Mouse (Mus musculus): ENCODE data around the gene Trim16. TPM values are rescaled to one million over a fixed set of nuclear protein-coding genes. Genes with fewer than 3 reads are reported as not detected.

Trim16 gene
- polyA plus RNA-seq, 1 experiment from 2014 or later: 20.9 TPM

DNA sequence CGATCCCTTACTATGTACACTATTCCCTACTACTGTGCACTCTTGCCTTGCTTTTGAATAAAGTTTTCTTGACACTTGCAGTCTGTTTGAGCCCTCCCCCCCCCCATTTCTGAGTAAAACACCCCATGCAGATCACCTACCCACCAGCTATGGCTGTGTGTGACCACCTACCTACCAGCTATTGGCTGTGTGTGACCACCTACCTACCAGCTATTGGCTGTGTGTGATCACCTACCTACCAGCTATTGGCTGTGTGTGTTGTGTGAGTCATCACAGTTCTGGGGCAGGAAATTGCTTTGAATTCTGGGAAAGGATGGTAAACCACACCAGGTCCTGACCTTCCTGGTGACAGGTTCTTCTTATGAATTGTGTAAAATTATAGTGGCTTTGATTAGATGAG, 4.6 kb upstream of the Trim16 start:
- Histone ChIP-seq H3K36me3 (no peaks in the 10 kb centered on the region), H3K27ac (replicated peaks) (no peak overlapping the region), H3K9ac (no peak overlapping the region), H3K4me2 (replicated peaks) (no peak overlapping the region), H3K9me3 (replicated peaks) (no peaks in the 10 kb centered on the region), H3K4me1 (peaks cover 13% of the 10 kb centered on the region), H3K4me3 (replicated peaks) (no peak overlapping the region), H3K27me3 (no peaks in the 10 kb centered on the region)
- 79% methylated on average over 1 of the region's 1 CpGs for WGBS
- ATAC-seq (ENCODE audit: insufficient number of reproducible peaks, low FRiP score, low TSS enrichment, low read depth): no peak

DNA sequence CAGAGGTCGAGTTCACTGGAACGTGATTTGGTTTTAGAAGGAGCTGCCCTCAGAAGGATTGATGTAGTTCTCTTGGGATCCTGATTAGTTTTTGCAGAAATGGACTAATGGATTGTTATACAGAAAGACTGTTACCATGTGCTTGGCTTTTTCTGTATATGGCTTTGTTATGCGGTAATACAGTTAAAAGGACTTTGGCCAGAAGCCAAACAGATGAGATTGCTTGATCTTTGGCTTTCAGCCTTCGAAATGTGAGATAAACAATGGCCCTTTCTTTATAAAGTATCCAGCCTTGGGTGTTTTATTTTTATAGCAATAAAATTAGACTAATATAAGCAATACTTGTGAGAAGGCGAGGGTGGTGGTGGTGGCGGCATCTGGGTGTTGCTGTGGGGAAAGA, 3.4 kb upstream of the Trim16 start:
- no peak overlapping the region for H3K4me2 ChIP-seq (replicated peaks)
- no peaks in the 10 kb centered on the region for H3K36me3 ChIP-seq
- no peaks in the 10 kb centered on the region for H3K9me3 ChIP-seq (replicated peaks)
- H3K4me3 ChIP-seq (replicated peaks): no peak overlapping the region
- peaks cover 21% of the 10 kb centered on the region for H3K4me1 ChIP-seq
- H3K27ac ChIP-seq (replicated peaks): no peak overlapping the region
- 56% methylated on average over 6 of the region's 6 CpGs for WGBS
- no peaks in the 10 kb centered on the region for H3K27me3 ChIP-seq
- H3K9ac ChIP-seq: no peak overlapping the region
- ATAC-seq (ENCODE audit: insufficient number of reproducible peaks, low FRiP score, low TSS enrichment, low read depth): no peak

DNA sequence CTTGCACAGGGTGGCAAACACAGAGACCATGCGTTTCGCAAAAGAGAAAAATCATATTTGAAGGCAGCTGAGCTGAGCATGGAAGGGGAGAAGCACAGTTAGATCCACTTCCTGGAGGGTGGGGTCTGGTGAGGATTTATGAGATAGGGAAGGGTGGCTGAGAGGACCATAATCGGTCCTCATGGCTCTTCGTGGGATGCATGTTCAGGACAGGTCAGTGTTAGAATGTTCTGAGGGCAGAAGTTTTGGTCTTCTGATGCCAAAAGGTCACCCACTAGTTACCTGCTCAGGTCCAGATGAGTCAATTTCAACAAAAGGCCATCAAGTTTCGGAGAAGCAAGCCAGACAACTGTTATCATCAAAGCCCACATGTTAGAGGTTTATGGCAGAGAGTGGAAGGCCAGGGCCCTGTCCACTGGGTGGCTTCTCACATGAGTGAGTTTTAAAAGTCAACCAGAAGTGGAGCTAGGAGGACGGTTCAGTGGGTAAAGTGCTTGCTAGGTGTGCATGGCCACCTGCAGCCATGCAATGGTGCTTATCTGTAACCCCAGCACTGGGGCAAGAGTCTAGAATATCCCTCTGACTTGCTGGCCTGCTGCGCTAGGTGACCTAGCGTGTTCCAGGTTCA, 858 bp upstream of the Trim16 start:
- H3K9me3 ChIP-seq (replicated peaks): no peaks in the 10 kb centered on the region
- peak overlapping the region; percentile 86; the same call in 1 of the 2 replicates for H3K4me2 ChIP-seq (replicated peaks)
- H3K27me3 ChIP-seq: no peaks in the 10 kb centered on the region
- ATAC-seq (ENCODE audit: insufficient number of reproducible peaks, low FRiP score, low TSS enrichment, low read depth): no peak
- H3K27ac ChIP-seq (replicated peaks): peak overlapping the region; percentile 79; the same call in 1 of the 2 replicates
- H3K9ac ChIP-seq: no peak overlapping the region
- WGBS: 92% methylated on average over 8 of the region's 8 CpGs
- H3K4me3 ChIP-seq (replicated peaks): no peak overlapping the region
- peaks cover 35% of the 10 kb centered on the region for H3K4me1 ChIP-seq
- no peaks in the 10 kb centered on the region for H3K36me3 ChIP-seq

DNA sequence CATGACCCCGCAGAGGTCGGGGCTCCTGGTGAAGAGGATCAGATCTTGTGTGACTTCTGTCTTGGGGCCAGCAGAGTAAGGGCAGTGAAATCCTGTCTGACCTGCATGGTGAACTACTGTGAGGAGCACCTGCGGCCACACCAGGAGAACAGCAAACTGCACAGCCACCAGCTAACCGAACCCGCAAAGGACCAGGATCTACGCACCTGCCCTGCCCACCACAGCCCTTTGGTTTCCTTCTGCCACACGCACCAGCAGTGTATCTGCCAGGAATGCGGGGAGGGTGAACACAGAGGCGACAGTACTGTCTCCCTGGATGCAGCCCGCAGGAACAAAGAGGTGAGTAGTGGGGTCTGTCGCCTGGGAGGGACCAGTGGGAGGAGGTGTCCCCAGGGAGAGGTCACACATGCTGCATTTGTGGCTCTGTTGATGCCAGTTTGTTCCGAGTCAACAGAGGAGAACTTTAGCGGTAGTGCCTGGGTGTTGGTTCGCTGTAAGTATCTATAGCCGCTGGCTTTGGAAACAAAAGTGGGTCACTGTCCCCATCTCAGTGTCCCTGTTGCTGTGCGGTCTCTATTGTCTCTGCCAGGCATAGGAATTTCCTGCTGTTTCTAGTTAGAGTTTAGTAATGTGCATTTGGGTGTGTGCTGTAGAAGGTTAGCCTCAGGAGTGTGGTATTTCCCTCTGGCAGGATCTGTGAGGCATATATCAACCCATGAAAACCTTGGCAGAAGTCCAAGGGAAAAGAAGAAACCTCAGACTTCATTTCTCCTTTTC, 818 bp downstream of the Trim16 start:
- Histone ChIP-seq H3K27ac (replicated peaks) (peak overlapping the region; percentile 79), H3K27me3 (no peaks in the 10 kb centered on the region), H3K4me3 (replicated peaks) (peak overlapping the region; percentile 62), H3K9me3 (replicated peaks) (no peaks in the 10 kb centered on the region), H3K4me2 (replicated peaks) (peak overlapping the region; percentile 86), H3K36me3 (0 out of 2 replicates have a peak, but pooled peaks cover 3% of the 10 kb centered on the region), H3K9ac (peak overlapping the region; percentile 45), H3K4me1 (peaks cover 38% of the 10 kb centered on the region)
- no peak; the same call in 1 of the 2 replicates for ATAC-seq (ENCODE audit: insufficient number of reproducible peaks, low FRiP score, low TSS enrichment, low read depth)
- 4% methylated on average over 16 of the region's 16 CpGs for WGBS

DNA sequence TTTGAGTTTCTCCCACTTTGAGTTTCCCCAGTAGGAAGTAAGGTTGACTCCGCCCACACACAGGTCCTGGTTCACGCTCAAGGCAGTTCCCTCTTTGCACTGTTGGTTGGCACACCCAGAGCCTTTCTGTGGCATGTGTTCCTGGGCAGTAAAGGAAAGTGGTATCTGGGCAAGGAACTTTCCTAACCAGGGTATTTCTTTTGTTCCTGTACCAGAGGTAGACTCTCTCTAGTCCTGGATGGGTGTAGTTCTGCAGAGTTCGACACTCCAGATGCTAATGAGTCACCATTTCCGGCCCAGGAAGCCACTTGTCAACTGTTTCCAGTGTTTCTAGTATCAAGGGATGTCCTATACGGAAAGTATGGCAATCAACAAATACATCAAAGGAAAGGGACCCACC, 1.9 kb downstream of the Trim16 start:
- H3K27ac ChIP-seq (replicated peaks): peak overlapping the region; percentile 72
- 43% methylated on average over 5 of the region's 5 CpGs for WGBS
- 0 out of 2 replicates have a peak, but pooled peaks cover 3% of the 10 kb centered on the region for H3K36me3 ChIP-seq
- no peak overlapping the region for H3K9ac ChIP-seq
- peaks cover 38% of the 10 kb centered on the region for H3K4me1 ChIP-seq
- H3K4me2 ChIP-seq (replicated peaks): peak overlapping the region; percentile 86
- ATAC-seq (ENCODE audit: insufficient number of reproducible peaks, low FRiP score, low TSS enrichment, low read depth): no peak
- peak overlapping the region; percentile 34 for H3K4me3 ChIP-seq (replicated peaks)
- H3K9me3 ChIP-seq (replicated peaks): no peaks in the 10 kb centered on the region
- H3K27me3 ChIP-seq: no peaks in the 10 kb centered on the region

DNA sequence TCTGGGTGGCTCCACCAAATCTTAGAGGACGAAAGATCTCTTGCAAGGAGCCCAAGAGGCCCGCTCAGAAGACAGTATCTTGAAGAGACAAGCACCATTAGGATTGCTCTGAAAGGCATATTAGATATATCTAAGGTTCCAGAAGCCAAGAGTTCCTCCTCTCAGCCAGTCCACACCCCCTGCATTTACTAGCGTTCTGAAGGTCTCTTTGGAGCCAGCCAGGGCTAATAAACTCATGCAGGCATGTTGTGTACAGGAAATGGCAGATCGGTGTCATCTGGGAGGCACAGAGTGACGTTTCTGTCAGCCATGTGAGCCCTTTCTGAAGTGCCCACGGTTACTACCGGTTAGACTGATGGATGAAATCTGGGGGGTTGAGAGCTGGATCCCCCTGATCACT, 4.2 kb downstream of the Trim16 start:
- 0 out of 2 replicates have a peak overlapping the region, but pooled peaks have one; percentile 11 for H3K27ac ChIP-seq (replicated peaks)
- peaks cover 38% of the 10 kb centered on the region for H3K4me1 ChIP-seq

DNA sequence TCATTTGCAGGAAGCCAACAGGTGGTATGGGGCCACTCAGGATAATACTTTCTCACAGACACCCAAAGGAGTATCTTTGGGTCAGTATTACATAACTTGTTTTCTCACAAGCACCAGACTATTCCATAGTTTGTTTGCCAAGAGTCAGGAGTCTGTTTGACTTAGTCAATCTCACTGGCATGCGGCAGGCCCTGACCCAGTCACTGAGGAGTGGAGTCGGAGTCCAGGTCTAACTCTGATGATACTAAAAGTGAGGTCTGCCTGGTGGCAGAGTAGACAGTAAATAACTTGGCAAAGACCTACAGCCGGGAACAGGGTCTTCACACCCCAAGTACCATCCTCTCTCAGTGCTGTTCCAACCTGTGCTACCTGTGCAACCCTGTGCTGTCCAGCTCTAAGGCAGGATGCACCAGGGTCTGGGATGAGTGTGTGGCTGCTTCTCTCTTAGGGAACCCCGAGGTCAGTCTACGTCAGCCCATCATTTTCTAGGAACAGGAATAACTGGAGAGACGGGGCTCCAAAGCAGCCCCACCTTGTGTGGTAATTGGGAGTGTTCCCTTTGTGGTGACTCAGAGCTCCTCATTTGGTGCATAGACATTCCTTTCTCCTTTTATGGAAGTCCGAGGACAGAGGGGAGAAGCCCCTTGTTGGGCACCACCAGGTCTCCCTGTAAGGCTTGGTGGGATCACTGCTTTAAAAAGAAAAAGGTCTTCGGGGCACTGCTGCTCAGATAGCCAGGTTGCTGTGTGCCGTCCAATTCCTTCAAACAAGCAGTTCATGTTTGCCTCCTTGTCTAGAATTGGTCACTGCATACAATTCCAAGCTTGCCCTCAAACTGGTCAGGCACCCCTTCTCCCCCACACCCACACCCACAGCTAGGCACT, 5.4 kb downstream of the Trim16 start:
- H3K4me2 ChIP-seq (replicated peaks): no peak overlapping the region
- no peaks in the 10 kb centered on the region for H3K9me3 ChIP-seq (replicated peaks)
- H3K4me3 ChIP-seq (replicated peaks): no peak overlapping the region
- H3K9ac ChIP-seq: no peak overlapping the region
- WGBS: 76% methylated on average over 9 of the region's 9 CpGs
- H3K4me1 ChIP-seq: peaks cover 25% of the 10 kb centered on the region
- no peaks in the 10 kb centered on the region for H3K27me3 ChIP-seq
- ATAC-seq (ENCODE audit: insufficient number of reproducible peaks, low FRiP score, low TSS enrichment, low read depth): 0 out of 2 replicates have a peak, but pooled peaks have one; percentile 40
- peaks cover 13% of the 10 kb centered on the region; the same call in 1 of the 2 replicates for H3K36me3 ChIP-seq
- 0 out of 2 replicates have a peak overlapping the region, but pooled peaks have one; percentile 28 for H3K27ac ChIP-seq (replicated peaks)

More for the DNA sequence above, 4.2 kb downstream of the Trim16 start:
- 53% methylated on average over 7 of the region's 7 CpGs for WGBS
- peaks cover 7% of the 10 kb centered on the region; the same call in 1 of the 2 replicates for H3K36me3 ChIP-seq
- H3K4me3 ChIP-seq (replicated peaks): no peak overlapping the region
- peak overlapping the region; percentile 4; the same call in 1 of the 2 replicates for H3K4me2 ChIP-seq (replicated peaks)
- no peak overlapping the region for H3K9ac ChIP-seq
- H3K9me3 ChIP-seq (replicated peaks): no peaks in the 10 kb centered on the region
- ATAC-seq (ENCODE audit: insufficient number of reproducible peaks, low FRiP score, low TSS enrichment, low read depth): no peak
- no peaks in the 10 kb centered on the region for H3K27me3 ChIP-seq

DNA sequence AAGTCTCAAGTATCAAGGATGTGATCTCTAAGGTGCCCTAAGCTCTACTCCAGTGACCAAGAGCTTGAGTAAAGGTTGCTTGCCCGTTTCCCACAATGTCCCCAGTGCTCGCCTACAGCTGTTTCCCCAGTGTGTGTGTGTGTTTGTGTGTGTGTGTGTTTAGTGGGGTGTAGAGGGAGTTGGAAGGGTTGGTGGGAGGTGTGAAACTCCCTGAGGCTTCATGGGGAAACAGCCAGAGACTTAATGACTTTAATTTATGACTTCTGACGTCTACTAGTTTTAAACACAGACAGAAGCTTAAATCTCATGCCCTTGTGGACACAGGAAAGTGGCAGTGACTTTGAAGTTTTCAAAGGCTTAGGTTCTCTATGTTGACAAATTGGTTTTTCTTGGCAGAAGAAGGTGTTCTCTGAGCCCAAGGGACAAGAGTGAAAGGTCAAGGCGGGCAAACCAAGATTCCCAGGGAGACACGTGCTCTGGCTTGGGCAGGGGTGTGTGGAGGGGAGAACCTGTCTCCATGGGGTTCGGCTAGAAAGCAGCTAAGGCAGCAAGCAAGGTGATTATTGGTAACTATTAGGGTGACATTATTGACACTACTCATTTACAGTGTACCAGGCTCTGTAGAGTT, 6.2 kb downstream of the Trim16 start:
- Histone ChIP-seq H3K36me3 (peaks cover 17% of the 10 kb centered on the region; the same call in 1 of the 2 replicates), H3K9ac (no peak overlapping the region), H3K27ac (replicated peaks) (0 out of 2 replicates have a peak overlapping the region, but pooled peaks have one; percentile 28), H3K4me2 (replicated peaks) (no peak overlapping the region), H3K9me3 (replicated peaks) (no peaks in the 10 kb centered on the region), H3K4me3 (replicated peaks) (no peak overlapping the region), H3K27me3 (no peaks in the 10 kb centered on the region), H3K4me1 (peaks cover 18% of the 10 kb centered on the region)
- WGBS: 71% methylated on average over 6 of the region's 6 CpGs
- no peak for ATAC-seq (ENCODE audit: insufficient number of reproducible peaks, low FRiP score, low TSS enrichment, low read depth)

DNA sequence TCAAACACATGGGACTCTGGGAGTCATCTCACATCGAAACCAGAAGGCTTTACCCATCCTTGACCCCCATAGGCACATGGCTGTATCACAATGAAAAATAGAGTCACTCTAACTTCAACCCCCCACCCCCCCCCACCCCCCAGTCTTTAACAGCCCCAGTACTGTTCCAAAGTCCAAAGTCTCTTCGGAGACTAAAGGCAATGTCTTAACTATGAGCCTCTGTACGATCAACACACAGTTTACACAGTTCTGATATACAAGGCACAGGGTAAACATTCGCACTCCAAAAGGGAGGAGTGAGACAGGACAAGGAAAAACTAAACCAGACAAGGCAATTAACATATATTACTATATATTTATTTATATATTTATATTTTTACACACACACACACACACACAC, 7.1 kb downstream of the Trim16 start:
- Histone ChIP-seq H3K4me1 (peaks cover 11% of the 10 kb centered on the region), H3K9me3 (replicated peaks) (no peaks in the 10 kb centered on the region), H3K4me3 (replicated peaks) (no peak overlapping the region), H3K9ac (no peak overlapping the region), H3K27me3 (no peaks in the 10 kb centered on the region), H3K4me2 (replicated peaks) (no peak overlapping the region), H3K27ac (replicated peaks) (no peak overlapping the region), H3K36me3 (peaks cover 26% of the 10 kb centered on the region; the same call in 1 of the 2 replicates)
- ATAC-seq (ENCODE audit: insufficient number of reproducible peaks, low FRiP score, low TSS enrichment, low read depth): no peak
- 92% methylated on average over 4 of the region's 4 CpGs for WGBS

DNA sequence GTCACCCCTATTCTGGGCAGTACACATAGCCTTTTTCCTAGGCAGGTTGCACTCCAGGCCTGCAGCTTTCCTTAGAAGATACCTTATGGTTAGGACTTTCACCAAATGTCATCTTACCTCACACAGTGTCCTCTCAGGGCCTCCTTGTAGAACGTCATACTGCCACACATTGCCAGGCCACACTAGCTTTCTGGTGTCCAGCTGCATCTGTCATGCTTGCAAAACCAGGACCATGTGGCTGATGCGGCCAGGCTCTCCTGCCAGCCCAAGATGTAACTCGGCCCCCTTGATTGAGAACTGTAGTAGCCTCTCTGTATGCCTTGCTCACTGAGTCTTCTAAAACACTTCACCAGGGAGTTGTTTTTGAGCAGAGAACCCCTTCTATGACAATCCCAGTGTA, 7.9 kb downstream of the Trim16 start:
- Histone ChIP-seq H3K9me3 (replicated peaks) (no peaks in the 10 kb centered on the region), H3K27me3 (no peaks in the 10 kb centered on the region), H3K4me2 (replicated peaks) (no peak overlapping the region), H3K9ac (no peak overlapping the region), H3K27ac (replicated peaks) (no peak overlapping the region), H3K36me3 (peaks cover 31% of the 10 kb centered on the region; the same call in 1 of the 2 replicates), H3K4me3 (replicated peaks) (no peak overlapping the region), H3K4me1 (peaks cover 9% of the 10 kb centered on the region; the same call in 1 of the 2 replicates)
- ATAC-seq (ENCODE audit: insufficient number of reproducible peaks, low FRiP score, low TSS enrichment, low read depth): no peak
- 67% methylated on average over 3 of the region's 3 CpGs for WGBS

Data from embryonic facial prominence, embryonic 15.5 days (tissue).